Mouse (Mus musculus) forebrain, embryonic 11.5 days (tissue): ENCODE results near the gene Pgf. TPM values are rescaled to one million over a fixed set of nuclear protein-coding genes. Genes with fewer than 3 reads are reported as not detected.
A peak's percentile ranks its signal among the peaks of the same experiment; 100 is the strongest.

Experiments
- ATAC-seq: fragments of 200-750 bp; cut with Nextera tagmentation; replicated peaks from 2 replicates; pipeline ENCODE4 v1.8.0; 2017; ENCODE audit warnings: moderate TSS enrichment; ENCODE audit not compliant: low FRiP score
- DNase-seq: peaks from one replicate; pipeline ENCODE4 v3.0.0-alpha.2; 2017; ENCODE audit warnings: low spot score
- H3K27ac ChIP-seq: fragments of 300-500 bp; sonication (generic); 2 replicates; pipeline ENCODE4 v1.5.1; 2014; ENCODE audit warnings: low read depth, low read length
- H3K27me3 ChIP-seq: fragments of 300-500 bp; sonication (generic); 2 replicates; pipeline ENCODE4 v1.6.1; 2014; ENCODE audit warnings: mild to moderate bottlenecking, low read length, mixed read lengths; ENCODE audit not compliant: control insufficient read depth, insufficient read depth
- H3K36me3 ChIP-seq: fragments of 300-500 bp; sonication (generic); 2 replicates; pipeline ENCODE4 v1.6.1; 2014; ENCODE audit warnings: mild to moderate bottlenecking, low read length, moderate library complexity, mixed read lengths; ENCODE audit not compliant: control insufficient read depth, insufficient read depth
- H3K4me1 ChIP-seq: fragments of 300-500 bp; sonication (generic); replicated peaks from 2 replicates; pipeline ENCODE4 v1.6.1; 2014; ENCODE audit warnings: low read length, mixed read lengths; ENCODE audit not compliant: control insufficient read depth, insufficient read depth
- H3K4me2 ChIP-seq: fragments of 300-500 bp; sonication (generic); 2 replicates; pipeline ENCODE4 v1.6.1; 2014; ENCODE audit warnings: low read depth, mild to moderate bottlenecking, low read length, moderate library complexity, mixed read lengths; ENCODE audit not compliant: severe bottlenecking
- H3K4me3 ChIP-seq: fragments of 300-500 bp; sonication (generic); 2 replicates; pipeline ENCODE4 v1.5.1; 2014; ENCODE audit warnings: low read depth, low read length
- H3K9ac ChIP-seq: fragments of 300-500 bp; sonication (generic); 2 replicates; pipeline ENCODE4 v1.6.1; 2014; ENCODE audit warnings: low read length
- H3K9me3 ChIP-seq: fragments of 300-500 bp; sonication (generic); 2 replicates; pipeline ENCODE4 v1.6.1; 2016; ENCODE audit warnings: low read length, mixed read lengths; ENCODE audit not compliant: control insufficient read depth
- WGBS: fragments of 180-500 bp; shearing (Covaris S2); extraction: QIAGEN DNeasy Blood & Tissue Kit; methylation state at CpG from one replicate; pipeline ENCODE4 v1.1.7; 2014; 5-methylcytosine and 5-hydroxymethylcytosine counted together
- polyA plus RNA-seq: library from polyadenylated mRNA; unstranded; fragments of >200 nt; fragmentation: Nextera tagmentation; extraction: Ambion mirVana; gene quantifications from 2 replicates; pipeline ENCODE4 v1.2.1, GENCODE M21; 2014

Gene Pgf
- polyA plus RNA-seq, 1 experiment from 2014 or later, result 3.1 TPM

GRCm38 (mm10) chr12:85204105-85204504, 26.5 kb upstream of the Pgf start:
- H3K4me2 ChIP-seq, result no peak overlapping the region
- no peaks in the 10 kb centered on the region for H3K9me3 ChIP-seq
- H3K27me3 ChIP-seq, result no peaks in the 10 kb centered on the region
- DNase-seq (no peak), ATAC-seq (no peak)
- no peaks in the 10 kb centered on the region for H3K36me3 ChIP-seq
- no peak overlapping the region for H3K4me3 ChIP-seq
- no peak overlapping the region for H3K9ac ChIP-seq
- no peak overlapping the region for H3K27ac ChIP-seq
- H3K4me1 ChIP-seq, result peaks cover 11% of the 10 kb centered on the region; the same call in 1 of the 2 replicates
- 54% methylated on average over 8 of the region's 8 CpGs for WGBS

- no peak for ATAC-seq
- peaks cover 11% of the 10 kb centered on the region; the same call in 1 of the 2 replicates for H3K4me1 ChIP-seq
Measured at GRCm38 (mm10) chr12:85203699-85204098, 26.1 kb upstream of the Pgf start.

GRCm38 (mm10) chr12:85202191-85202590, 24.6 kb upstream of the Pgf start:
- Histone ChIP-seq H3K4me2 (no peak overlapping the region), H3K9me3 (no peaks in the 10 kb centered on the region), H3K27ac (no peak overlapping the region), H3K36me3 (no peaks in the 10 kb centered on the region), H3K27me3 (no peaks in the 10 kb centered on the region), H3K4me3 (no peak overlapping the region), H3K9ac (no peak overlapping the region), H3K4me1 (peaks cover 11% of the 10 kb centered on the region; the same call in 1 of the 2 replicates)
- no peak for ATAC-seq
- no peak for DNase-seq
- 75% methylated on average over 7 of the region's 7 CpGs for WGBS

More at GRCm38 (mm10) chr12:85203699-85204098, 26.1 kb upstream of the Pgf start:
- Histone ChIP-seq H3K4me3 (no peak overlapping the region), H3K36me3 (no peaks in the 10 kb centered on the region), H3K27me3 (no peaks in the 10 kb centered on the region), H3K27ac (no peak overlapping the region), H3K9ac (no peak overlapping the region), H3K9me3 (no peaks in the 10 kb centered on the region), H3K4me2 (no peak overlapping the region)
- DNase-seq, result no peak
- 88% methylated on average over 5 of the region's 5 CpGs for WGBS

- Histone ChIP-seq H3K4me1 (peaks cover 11% of the 10 kb centered on the region; the same call in 1 of the 2 replicates), H3K27ac (no peak overlapping the region), H3K4me3 (no peak overlapping the region), H3K9ac (no peak overlapping the region), H3K27me3 (no peaks in the 10 kb centered on the region), H3K9me3 (no peaks in the 10 kb centered on the region), H3K36me3 (no peaks in the 10 kb centered on the region), H3K4me2 (no peak overlapping the region)
- no peak for ATAC-seq
- WGBS, result 68% methylated on average over 2 of the region's 2 CpGs
- no peak for DNase-seq
Measured at GRCm38 (mm10) chr12:85201830-85202147, 24.2 kb upstream of the Pgf start.

DNA sequence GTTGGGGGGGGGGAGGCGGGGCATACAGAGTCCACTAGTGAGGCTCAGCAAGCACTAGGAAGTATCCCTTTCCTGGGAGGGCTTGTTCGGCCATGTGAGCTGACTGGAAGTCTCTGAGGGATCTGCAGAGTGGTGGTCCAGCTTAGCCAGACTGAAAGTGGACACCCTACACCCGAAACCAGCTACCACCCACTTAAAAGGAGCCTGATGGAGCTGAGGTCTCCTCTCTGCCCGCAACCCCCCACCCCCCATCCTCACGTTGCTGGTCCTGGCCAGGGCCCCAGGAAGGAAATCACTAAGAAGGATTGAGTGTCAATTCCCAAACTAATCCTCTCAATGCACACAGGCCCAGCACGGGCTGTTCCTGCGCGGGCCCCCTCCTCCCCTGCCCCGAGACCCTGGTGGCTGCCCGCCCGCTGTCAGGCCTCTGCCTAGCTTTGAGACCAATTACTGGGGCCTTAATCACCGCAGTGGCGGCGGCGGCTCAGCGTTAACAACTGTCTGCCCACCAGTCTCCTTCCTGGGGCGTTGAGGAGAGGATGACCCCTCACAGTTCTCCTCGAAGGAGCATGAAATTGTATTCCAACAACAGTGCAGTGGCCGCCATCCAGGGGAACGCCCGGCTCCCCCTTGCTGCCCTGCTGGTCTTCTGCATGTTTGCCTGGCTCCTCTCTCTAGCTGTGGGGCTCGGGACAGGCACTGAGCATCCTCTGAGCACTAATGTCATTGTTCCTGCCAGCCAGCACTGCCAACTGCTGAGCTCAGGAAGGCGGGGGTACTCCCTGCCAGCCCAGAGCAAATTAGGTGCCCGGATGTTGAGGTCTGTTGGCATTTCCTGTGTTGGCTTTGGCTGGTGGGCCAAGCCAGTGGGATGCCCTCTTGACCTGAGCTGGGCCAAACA, 23.6 kb upstream of the Pgf start:
- H3K4me2 ChIP-seq, result peak overlapping the region; percentile 24; the same call in 1 of the 2 replicates
- H3K36me3 ChIP-seq, result no peaks in the 10 kb centered on the region
- 0 out of 2 replicates have a peak overlapping the region, but pooled peaks have one; percentile 12 for H3K27ac ChIP-seq
- H3K4me3 ChIP-seq, result no peak overlapping the region
- no peaks in the 10 kb centered on the region for H3K9me3 ChIP-seq
- H3K4me1 ChIP-seq, result peaks cover 11% of the 10 kb centered on the region; the same call in 1 of the 2 replicates
- peak; percentile 53 for ATAC-seq
- peak overlapping the region; percentile 41 for H3K9ac ChIP-seq
- H3K27me3 ChIP-seq, result no peaks in the 10 kb centered on the region
- WGBS, result 15% methylated on average over 24 of the region's 24 CpGs
- DNase-seq, result peak; percentile 72

DNA sequence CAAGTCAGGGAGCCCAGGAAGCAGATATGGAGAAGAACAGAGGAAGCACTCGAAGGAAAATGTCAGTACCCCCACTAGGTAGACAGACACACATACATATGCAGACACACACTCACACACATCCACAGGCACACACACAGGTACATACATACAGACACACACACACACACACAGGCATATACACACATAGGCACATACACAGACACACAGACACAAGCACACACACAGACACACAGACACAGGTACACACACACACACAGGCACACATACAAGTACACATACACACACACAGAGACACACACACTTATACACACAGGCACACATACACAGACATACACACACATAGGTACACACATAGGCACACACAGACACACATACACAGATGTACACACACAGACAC, 22.4 kb upstream of the Pgf start:
- 88% methylated on average over 1 of the region's 1 CpGs for WGBS
- no peak for DNase-seq
- no peaks in the 10 kb centered on the region for H3K36me3 ChIP-seq
- H3K9ac ChIP-seq, result no peak overlapping the region
- peaks cover 11% of the 10 kb centered on the region; the same call in 1 of the 2 replicates for H3K4me1 ChIP-seq
- ATAC-seq, result no peak
- H3K27ac ChIP-seq, result no peak overlapping the region
- no peak overlapping the region for H3K4me3 ChIP-seq
- no peaks in the 10 kb centered on the region for H3K9me3 ChIP-seq
- H3K27me3 ChIP-seq, result no peaks in the 10 kb centered on the region
- H3K4me2 ChIP-seq, result no peak overlapping the region

- Histone ChIP-seq H3K27me3 (no peaks in the 10 kb centered on the region), H3K9ac (no peak overlapping the region), H3K4me1 (peaks cover 11% of the 10 kb centered on the region; the same call in 1 of the 2 replicates), H3K4me3 (no peak overlapping the region), H3K9me3 (no peaks in the 10 kb centered on the region), H3K36me3 (no peaks in the 10 kb centered on the region), H3K4me2 (no peak overlapping the region), H3K27ac (no peak overlapping the region)
- no peak for ATAC-seq
- DNase-seq, result no peak
- WGBS, result 41% methylated on average over 8 of the region's 8 CpGs
Measured at GRCm38 (mm10) chr12:85197936-85198335, 20.3 kb upstream of the Pgf start.

GRCm38 (mm10) chr12:85197371-85197770, 19.8 kb upstream of the Pgf start:
- H3K4me1 ChIP-seq, result peaks cover 11% of the 10 kb centered on the region; the same call in 1 of the 2 replicates
- 74% methylated on average over 7 of the region's 7 CpGs for WGBS

More at GRCm38 (mm10) chr12:85197371-85197770, 19.8 kb upstream of the Pgf start:
- H3K27ac ChIP-seq, result no peak overlapping the region
- H3K9ac ChIP-seq, result no peak overlapping the region
- no peaks in the 10 kb centered on the region for H3K36me3 ChIP-seq
- no peak for DNase-seq
- no peak overlapping the region for H3K4me2 ChIP-seq
- no peak overlapping the region for H3K4me3 ChIP-seq
- no peak for ATAC-seq
- no peaks in the 10 kb centered on the region for H3K27me3 ChIP-seq
- no peaks in the 10 kb centered on the region for H3K9me3 ChIP-seq
